Mouse (Mus musculus) monocyte, adult 2 months (primary cell): ENCODE data around the gene Alpk1.

Experiments
- DNase-seq, 2 experiments: peaks; one replicate each; pipeline ENCODE4 v3.0.0; 2022; ENCODE audit warnings: low spot score in 2 of 2, low read depth in 1 of 2

Alpk1 gene

DNA sequence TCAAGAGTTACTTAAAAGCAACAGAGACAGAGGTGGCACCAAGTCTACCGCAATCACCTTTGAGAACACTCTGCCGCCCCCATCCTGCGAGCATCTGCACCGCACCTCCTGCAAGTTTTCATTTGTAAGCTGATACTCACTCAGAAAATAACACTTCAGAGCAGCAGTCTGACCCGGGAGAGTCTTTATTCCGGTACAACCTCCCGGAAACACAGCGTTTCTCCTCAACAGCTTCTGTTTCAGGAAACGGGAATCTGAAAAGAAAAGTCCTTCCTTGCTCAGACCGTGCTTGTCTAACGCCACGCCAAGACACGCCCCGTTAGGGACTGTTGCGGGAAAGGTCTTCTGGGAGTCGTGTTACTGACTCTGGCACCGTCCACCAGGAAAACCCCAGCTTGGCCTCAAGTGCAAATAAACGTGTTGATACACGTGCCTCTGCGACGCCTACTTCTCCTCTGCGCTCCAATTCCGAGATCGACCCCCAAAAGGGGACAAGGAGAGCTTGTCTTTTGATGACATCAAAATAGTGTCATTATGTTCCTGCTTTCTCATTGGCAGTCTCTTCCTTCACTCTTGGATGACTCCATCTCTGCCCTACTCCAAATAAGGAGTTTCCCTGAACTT lies at the start of gene Alpk1:
Gene Alpk1, minus strand, starts transcription at position 507 of the 624 bp plus-strand sequence.
- peak in 1 of 2 experiments; percentile 70 for DNase-seq

DNA sequence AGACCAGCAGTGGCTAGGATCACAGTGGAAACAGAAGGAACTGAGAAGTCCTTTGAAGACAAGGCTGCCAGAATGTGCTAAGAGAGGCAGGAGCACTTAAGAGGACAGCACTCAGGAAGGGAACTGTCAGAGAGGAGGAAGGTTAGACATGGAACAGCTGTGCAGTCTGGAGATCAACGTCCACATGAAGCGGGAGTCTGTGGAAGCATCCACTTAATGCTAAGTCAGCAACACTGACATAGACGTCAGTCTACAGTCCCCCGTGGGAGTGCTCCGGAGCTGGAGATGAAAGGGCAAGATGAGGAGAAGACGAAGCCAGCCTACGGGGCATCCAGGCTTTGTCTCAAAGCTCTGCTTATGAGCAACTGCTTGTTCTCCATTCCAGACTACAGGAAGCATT lies 46.8 kb upstream of the Alpk1 start:
- no peak for DNase-seq

DNA sequence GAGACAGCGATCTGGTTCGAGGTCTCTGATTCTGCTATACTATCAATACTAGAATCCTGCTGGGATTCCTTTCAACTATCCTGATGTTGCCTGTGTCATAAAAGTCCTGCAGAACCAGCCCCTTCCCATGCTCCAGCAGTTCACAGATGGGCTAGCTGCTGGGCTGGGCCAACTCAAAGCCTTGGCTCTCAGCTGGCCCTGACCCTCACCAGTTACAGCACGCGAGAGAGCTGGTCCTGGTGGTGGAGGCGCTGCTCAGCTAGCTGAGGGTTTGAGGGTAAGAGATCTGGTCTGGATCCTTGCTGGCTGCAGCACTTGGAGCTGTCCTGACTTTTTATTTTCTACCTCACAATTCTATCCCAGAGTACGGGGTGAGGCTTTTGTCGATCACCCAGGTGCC lies 46.2 kb upstream of the Alpk1 start:
- DNase-seq = no peak

DNA sequence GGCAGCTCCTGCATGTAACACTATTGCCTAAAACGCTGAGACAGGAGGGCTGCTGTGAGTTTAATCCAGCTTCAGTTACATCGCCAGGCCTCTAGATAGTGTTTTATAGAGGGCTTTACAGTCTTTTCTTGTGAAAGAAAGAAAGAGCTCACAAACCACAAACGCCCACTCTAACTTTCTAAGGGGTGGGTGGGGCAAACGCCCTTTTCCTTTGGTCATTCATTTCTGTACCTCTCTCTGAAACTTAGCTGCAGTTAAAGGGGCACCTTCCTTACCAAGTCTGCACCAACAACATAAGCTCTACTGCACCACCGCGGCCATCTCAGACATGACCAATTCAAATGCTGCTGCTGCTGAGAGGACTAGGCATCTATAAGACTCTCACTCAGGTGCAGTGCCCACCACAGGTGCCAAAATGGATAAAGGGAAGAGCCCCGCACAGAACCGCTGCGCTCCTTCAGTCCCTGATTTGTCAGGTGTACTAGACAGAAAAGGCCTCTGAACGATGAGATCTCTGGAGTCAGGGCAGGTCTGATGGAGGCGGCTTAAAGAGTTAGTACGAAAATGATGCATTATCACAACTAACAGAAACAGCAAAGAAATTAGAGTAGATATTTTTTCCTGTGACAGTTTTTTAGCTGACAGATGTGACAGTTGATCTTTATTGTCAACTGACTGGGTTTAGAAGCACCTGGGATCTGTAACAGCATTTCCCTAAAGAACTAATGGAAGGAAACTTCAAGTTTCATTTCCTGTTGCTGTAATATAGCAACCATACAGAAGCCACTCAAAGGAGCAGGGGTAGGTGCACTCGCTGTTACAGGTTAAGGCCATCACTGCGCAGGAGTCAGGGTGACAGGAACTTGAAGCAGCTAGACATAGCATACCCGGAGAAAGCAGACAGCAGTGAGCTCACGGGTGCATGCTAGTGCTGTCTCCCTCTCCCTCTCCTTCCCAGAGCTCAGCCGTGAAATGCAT lies 43.8 kb upstream of the Alpk1 start:
- no peak for DNase-seq

DNA sequence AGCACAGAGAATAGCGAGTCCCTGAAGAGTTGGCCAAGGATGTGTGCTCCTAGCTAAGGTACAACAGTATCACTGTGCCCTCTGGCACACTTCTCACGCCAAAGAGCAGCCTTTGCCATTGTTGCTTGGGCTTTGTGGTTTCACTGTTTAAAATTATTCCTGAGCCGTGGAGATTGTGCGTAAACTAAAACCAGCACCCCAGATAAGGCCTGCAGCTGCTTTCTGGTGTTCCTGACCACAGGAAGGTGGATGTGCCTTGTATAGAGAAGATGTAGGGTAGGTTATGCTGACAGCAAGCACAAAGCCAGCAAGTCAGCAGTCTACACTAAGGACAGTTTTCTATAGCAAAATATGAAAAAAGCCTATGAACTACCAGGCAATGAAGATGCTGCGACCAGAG lies 40.9 kb upstream of the Alpk1 start:
- DNase-seq = no peak

DNA sequence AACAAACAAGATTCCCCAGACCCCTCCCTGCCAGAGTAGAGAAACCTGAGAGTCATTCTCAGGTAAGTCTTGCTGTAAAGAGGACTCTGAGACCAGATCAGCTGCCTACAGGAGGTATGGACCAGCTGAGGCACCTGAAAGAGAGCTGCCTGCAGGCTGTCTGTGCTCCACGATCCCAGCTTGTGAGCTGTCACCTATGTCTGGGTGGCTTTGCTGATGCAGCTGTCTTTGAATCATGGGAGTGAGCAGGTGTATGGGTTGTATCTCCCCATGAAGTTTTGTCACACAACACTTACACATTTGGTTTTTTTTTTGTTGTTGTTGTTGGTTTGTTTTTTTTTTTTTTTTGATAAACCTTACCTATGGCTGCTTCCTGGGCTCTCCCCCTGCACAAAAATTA lies 40.1 kb upstream of the Alpk1 start:
- DNase-seq = no peak

DNA sequence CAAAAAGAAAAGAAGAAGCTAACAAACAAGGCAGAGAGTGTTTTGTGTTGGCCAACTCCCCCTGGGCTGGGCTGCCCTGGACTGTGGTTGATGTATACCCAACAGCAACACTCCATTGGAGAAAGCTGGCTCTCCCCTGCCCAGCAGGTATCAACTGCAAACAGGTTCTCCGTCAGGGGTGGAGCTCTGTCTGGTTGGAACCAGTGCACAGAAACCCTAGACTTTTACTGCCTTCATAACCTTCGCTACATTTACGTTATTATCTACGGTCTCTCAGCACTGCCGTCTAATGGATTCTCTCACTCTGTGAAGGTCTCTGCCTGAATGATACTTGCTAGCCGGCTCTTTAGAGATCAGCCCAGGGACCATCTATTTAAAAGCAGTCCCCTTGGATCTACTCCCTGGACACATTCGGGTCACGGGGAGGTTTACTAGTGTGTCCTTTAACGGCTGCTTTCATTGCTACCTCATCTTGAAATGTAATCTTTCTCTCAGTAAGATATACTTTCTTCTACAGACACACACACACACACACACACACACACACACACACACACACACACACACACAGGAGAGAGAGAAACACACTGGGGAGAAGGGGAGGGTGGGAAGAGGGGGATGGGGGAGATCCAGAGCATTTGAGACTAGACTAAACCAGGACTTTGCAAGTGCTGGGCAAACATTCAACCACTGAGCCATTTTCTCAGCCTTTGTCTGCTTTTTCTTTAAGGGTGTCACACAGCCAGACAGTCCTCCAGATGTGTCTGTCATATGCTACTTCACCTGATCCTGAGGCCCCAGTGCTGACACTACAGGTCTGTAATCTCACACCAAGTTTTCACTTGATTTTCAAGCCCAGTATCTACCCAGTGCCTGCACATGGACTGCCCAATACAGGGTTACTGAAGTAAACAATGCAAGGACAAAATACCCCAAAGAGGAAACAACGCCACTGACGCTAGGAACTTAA lies 38.7 kb upstream of the Alpk1 start:
- DNase-seq = no peak

DNA sequence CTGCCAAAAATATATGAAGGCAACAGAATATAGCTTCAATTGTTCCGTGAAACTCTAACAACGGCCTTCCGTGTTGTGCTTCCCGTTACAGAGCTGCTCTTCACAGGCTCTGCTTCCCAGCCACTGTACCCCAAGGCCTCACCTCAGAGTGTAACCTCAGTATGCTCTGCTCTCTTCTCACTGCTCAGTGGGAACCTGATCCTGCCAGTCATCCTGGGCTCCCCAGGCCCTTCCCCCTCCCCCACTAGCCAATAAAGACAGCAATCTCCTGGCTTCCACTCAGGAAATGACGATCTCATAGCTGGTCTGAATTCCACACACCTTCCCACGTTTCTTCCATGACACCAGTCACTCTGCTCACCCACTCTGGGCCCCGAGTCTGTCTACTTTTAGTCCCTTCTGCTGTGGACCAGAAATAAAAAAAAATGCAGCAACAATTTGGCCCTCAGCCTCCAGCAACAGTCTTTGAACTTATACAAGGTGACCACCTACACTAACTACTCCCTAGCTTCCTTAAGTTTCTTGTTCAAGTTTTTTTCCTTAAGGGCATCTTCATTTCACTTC lies 36.9 kb upstream of the Alpk1 start:
- no peak for DNase-seq

DNA sequence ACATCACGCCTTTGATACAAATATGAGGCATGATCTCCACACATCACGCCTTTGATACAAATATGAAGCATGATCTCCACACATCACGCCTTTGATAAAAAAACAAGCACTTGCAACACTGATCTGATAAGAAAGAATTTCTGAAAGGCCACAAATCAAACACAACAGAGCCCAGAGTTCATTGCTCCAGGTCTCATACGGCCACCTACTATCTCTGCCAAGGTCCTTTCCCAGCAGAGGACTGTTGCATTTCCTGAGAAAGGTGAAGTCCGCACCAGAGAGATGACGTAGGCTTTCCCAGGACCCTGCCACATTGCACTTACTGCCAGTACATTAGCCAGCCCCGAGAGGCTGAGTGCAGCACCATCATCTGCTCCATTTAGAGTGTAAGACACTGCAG lies 28.8 kb upstream of the Alpk1 start:
- no peak for DNase-seq

DNA sequence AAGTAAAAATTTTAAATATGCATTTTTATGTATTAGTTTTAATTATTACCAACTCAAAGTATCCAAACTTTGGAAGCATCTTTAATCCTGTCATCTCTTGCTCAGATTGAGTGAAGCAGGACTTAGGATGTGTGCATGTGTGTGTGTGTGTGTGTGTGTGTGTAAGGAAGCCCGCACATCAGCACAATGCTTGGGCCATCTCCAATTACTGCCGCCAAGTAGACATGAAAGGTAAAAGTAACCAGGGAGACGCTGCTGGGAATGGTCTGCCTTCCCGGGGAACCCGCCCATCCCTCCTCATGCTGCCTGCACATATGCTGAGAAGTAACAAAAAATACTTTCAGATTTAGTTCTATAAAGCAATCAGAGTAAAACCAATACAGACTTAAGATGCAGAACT lies 27.5 kb upstream of the Alpk1 start:
- DNase-seq = no peak

DNA sequence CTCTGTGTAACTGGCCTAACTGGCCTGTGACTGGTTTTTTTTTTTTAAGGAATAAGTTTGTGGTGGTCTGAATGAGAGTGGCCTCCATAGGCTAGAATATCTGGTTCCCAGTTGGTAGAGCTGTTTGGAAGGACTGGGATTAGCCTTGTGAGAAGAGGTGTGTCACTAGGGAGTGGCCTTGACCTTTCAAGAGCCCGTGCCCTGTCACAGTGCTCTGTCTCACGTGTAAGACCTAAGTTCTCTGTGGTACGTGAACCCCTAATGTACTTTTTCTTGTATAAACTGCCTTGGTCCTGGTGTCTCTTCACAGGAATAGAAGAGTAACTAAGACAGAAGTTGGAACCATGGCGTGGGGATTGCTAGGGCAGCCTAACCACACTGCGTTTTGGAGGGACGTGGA lies 25.7 kb upstream of the Alpk1 start:
- no peak for DNase-seq

DNA sequence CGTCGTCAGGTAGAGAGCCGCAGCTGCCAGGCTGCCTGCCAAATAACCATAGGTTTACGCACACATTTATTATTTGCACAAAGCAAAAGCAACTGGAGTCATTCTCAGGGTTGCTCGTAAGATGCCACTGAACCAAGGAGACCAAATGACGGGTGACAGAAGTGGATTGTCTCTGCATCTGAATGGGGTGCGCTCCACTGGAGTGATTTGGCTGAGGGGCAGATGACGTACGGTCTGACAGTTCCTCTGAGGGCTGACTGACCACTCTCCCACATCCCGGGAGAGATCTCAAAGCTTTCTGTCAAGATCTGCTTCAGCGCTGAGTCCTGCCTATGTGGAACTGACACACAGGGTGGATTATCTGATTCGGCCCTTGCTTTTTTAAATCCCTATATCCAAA lies 24.7 kb upstream of the Alpk1 start:
- DNase-seq = no peak

DNA sequence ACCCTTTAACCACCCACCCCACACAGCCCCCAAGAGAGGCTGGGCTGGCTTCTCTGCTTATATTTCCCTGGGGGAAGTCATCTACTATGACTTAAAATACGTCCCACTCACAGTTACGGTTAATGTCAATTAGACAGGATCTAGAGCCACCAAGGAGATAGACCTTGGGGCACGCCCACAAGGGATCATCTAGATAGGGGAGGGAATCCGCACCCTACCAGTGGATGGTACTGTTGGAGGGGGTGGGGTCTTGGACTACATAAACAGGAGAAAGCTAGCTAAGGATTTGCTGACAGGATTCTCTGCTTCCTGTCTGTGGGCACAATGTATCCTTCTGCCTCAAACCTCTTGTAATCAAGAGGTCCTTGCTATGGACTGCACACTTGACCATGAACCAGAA lies 24.1 kb upstream of the Alpk1 start:
- no peak for DNase-seq

DNA sequence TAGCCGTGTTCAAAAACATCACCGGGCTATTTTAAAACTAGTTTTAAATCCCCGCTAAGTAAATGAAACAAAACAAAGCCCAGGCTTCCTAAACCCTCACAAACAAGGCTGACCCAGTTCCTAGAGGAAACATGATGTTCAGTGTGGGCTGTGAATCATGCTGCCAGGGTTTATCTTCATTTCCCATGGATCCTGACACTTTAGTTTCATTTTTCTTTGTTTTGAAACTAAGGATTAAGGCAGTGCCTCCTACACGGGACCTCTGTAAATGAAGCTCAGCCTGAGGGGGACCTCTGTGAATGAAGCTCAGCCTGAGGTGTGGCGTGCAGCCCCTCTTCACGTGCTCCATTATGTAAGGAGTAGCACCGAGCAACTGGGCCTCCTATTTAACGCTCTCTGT lies 22.5 kb upstream of the Alpk1 start:
- DNase-seq = no peak

DNA sequence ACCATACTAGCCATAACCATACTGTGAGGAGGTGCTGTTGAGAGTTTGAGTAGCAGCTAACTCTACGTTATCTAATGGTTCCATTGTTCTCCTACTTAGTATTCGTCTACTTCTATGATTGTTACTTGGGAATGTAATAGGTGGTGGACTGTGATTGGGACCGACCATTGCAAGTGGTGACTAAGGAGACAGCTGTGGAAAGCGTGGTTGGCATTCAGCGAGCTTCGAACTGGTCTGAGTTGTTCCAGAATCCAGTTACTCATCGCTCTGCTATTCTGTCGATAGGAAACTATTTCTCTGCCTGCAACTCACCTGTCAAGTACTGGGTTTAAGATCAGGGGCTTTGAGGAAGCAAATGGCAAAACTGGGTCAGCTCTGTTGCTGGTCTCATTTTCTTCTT lies 20.8 kb upstream of the Alpk1 start:
- DNase-seq = no peak

DNA sequence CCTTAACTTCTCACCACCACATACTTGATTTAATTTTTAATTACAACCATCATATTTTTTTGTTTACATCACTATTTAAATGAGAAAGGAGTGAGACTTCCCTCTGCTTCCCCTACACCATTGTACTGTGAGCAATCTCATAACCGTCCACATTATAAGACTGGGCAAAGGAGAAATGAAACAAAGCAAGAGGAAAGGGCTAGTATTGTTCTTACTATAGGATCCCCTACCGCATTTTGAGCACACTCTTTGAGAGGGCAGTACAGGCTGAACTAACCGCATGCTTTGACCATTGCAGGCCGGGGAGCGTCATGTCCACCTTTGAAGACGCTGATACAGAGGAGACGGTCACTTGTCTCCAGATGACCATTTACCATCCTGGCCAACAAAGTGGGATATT lies 15.9 kb upstream of the Alpk1 start:
- peak in 1 of 2 experiments; percentile 19 for DNase-seq

DNA sequence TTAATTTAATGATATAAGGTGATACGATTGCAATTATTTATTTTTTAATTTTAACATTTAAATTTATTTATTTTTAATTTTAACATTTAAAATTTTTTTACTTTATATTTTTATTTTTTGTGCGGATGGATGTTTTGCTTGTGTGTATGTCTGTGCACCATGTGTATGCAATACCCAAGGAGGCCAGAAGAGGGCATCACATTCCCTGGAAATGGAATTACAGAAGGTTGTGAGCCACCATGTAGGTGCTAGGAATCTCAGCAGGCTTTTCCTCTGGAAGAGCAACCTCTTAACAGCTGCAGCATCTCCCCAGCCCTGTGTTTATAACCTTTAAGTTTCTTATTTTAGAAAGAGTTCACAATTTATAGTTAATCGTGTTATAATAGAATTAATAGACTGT lies 15.4 kb upstream of the Alpk1 start:
- DNase-seq = no peak

DNA sequence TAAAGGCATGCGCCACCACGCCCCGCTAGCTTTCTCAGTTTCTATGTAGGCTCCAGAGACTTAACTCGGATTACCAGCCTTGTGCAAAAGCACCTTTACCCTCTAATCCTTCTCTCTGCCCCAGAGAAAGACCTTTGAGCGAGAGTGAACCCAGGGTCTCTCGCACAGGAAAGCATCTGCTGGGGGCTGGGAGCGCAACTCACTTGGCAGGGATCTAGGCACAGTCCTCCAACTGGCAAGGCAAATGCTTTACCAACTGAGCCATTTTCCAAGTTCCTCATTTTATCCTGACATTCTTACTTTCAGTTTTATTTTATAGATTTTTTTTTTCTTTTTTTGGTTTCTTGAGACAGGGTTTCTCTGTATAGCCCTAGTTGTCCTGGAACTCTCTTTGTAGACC lies 12.7 kb upstream of the Alpk1 start:
- DNase-seq = peak in 1 of 2 experiments; percentile 32

DNA sequence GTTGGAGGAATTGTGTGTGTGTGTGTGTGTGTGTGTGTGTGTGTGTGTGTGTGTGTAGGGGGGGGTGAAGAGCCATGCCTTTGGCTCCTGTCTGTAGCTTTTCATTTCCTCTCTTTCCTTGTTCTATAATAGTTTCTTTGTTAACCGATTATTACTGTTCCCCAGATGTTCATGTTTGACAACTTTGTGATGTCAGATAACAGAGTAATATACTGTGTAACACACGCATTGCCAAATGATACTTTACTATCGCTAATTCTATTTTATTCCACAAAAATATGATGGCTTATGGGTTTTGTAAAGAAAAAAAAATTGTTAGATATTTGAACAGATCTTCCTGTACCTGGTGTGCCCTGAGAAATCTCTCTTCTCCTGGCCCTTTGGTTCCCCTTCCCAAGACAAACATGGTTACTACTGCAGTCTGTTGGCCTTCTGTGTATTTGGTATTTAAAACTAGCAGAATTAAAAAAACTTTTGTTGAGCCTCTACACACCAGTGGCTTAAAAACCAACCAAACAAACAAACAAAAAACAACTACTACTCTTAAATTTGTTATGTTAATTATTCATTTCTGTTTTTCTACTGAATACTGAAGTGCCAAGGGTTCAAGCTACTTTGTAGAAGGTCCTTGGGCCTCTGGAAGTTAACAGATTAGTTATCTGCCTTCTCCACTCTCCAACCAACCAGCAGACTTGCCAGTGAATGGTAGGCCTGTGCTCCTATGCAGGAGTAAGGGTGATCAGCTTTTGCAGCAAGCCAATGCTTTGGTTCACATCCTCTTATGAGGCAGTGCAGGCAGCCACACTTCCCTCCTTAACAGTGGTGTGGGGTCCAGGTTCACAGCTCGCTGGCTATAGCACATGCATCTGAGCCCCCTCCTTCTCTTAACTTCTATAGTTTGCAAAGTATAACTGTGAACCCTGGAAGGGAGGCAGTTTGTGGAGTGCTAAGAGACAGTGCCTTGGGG lies 11.6 kb upstream of the Alpk1 start:
- DNase-seq = no peak

DNA sequence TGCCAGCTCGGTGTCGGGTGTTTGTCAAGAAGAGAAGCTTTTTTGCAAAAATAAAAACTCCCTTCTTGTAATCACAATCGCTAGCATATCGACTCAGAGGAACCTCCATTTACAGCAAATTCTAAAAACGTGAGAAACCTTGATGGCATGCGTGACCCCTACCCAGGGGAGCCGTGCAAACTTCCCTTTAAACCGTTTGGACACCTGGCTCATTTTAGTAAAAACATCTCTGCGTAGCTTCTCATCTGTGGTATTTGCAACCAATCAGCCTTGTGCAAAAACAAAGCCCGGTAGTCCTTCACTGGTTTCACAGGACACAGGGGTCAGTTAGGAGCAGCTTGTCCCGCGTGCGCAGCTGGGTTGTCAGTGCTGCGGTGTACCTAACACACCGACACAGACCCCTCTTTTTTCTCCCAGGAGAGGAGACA lies 10.7 kb upstream of the Alpk1 start:
- no peak for DNase-seq
